In genomic region chr4:132329835-132330354, GRCm38 (mm10) we compare ENCODE assay signal across 7 mouse cellular contexts. TPM values are rescaled to one million over a fixed set of nuclear protein-coding genes. Genes with fewer than 3 reads are reported as not detected.
DNase-seq lines count a peak whose midpoint lies in the region; ATAC-seq and TF ChIP-seq lines count a peak whose summit lies in the region.

No protein-coding gene starts in this region.

- no peak for ATAC-seq in forebrain, embryonic 13.5 days
- peak; percentile 17; the same call in 1 of the 2 replicates for ATAC-seq in liver, embryonic 14.5 days (ENCODE audit: insufficient read depth)

- H3K4me3 ChIP-seq in testis, adult 2 months (ENCODE audit: control insufficient read depth, low read depth, low read length) = peak overlapping the region; percentile 92
- H3K4me3 ChIP-seq in forebrain, embryonic 13.5 days = peak overlapping the region; percentile 83
- peak overlapping the region; percentile 58 to 70 for H3K4me3 ChIP-seq in liver, embryonic 14.5 days (ENCODE audit: insufficient read depth in 1 of 2, low read depth in 2 of 2, low read length in 2 of 2)

- peaks cover 3% of the 10 kb centered on the region for H3K4me1 ChIP-seq in testis, adult 2 months (ENCODE audit: control insufficient read depth, insufficient read depth, low read length)
- H3K4me1 ChIP-seq in forebrain, embryonic 13.5 days = peaks cover 17% of the 10 kb centered on the region
- H3K4me1 ChIP-seq in liver, embryonic 14.5 days (replicated peaks; ENCODE audit: control insufficient read depth in 2 of 2, insufficient read depth in 2 of 2, low read length in 1 of 2) = peaks cover 9 to 12% of the 10 kb centered on the region in 2 experiments

- no peak for DNase-seq in testis, postnatal 14 days (ENCODE audit: low spot score)
- no peak for DNase-seq in liver, embryonic 14.5 days (ENCODE audit: low read depth in 3 of 3, low spot score in 3 of 3)
- no peak for DNase-seq in adrenal gland, postnatal 36 days
- no peak for DNase-seq in gastrocnemius, adult 8-10 months (ENCODE audit: low spot score in 2 of 2)
- DNase-seq in natural killer cell, adult 2 months (ENCODE audit: low spot score in 2 of 2) = no peak

- no peak for TF ChIP-seq CTCF in testis, adult 2 months (IDR thresholded peaks at IDR 0.05; ENCODE audit: control insufficient read depth, insufficient read depth, insufficient replicate concordance, low read depth, low read length)
- TF ChIP-seq CTCF in liver, embryonic 14.5 days (IDR thresholded peaks at IDR 0.05; ENCODE audit: low read depth) = no peak

- H3K9me3 ChIP-seq in forebrain, embryonic 13.5 days (replicated peaks) = no peaks in the 10 kb centered on the region
- H3K9me3 ChIP-seq in liver, embryonic 14.5 days (ENCODE audit: control insufficient read depth, low read length) = no peaks in the 10 kb centered on the region

- peak overlapping the region; percentile 88 for H3K9ac ChIP-seq in forebrain, embryonic 13.5 days
- H3K9ac ChIP-seq in liver, embryonic 14.5 days (replicated peaks) = peak overlapping the region; percentile 68

- no peak for TF ChIP-seq EP300 in liver, embryonic 14.5 days (IDR thresholded peaks at IDR 0.05; ENCODE audit: low read depth)

- H3K36me3 ChIP-seq in testis, adult 2 months (ENCODE audit: control insufficient read depth, insufficient read depth, low read length) = peaks cover 2% of the 10 kb centered on the region; the same call in 1 of the 2 replicates
- H3K36me3 ChIP-seq in forebrain, embryonic 13.5 days (ENCODE audit: poor library complexity, severe bottlenecking) = peaks cover 42% of the 10 kb centered on the region
- H3K36me3 ChIP-seq in liver, embryonic 14.5 days (replicated peaks; ENCODE audit: control insufficient read depth, insufficient read depth, low read depth) = peaks cover 32% of the 10 kb centered on the region

- no peaks in the 10 kb centered on the region for H3K27me3 ChIP-seq in testis, adult 2 months (ENCODE audit: control insufficient read depth, insufficient read depth, low read length)
- no peaks in the 10 kb centered on the region for H3K27me3 ChIP-seq in forebrain, embryonic 13.5 days
- no peaks in the 10 kb centered on the region for H3K27me3 ChIP-seq in liver, embryonic 14.5 days (ENCODE audit: control insufficient read depth, insufficient read depth, low read length)

- H3K27ac ChIP-seq in testis, adult 2 months (ENCODE audit: control insufficient read depth, insufficient read depth, low read depth, low read length) = peak overlapping the region; percentile 80
- H3K27ac ChIP-seq in forebrain, embryonic 13.5 days = no peak overlapping the region
- H3K27ac ChIP-seq in liver, embryonic 14.5 days = peak overlapping the region; percentile 12; the same call in 1 of the 2 replicates

- no peak for TF ChIP-seq POLR2A in testis, adult 2 months (IDR thresholded peaks at IDR 0.05; ENCODE audit: control insufficient read depth, low read depth, low read length)

- H3K4me2 ChIP-seq in forebrain, embryonic 13.5 days = peak overlapping the region; percentile 86
- H3K4me2 ChIP-seq in liver, embryonic 14.5 days (ENCODE audit: low read depth) = peak overlapping the region; percentile 87

- 6% methylated on average over 10 of the region's 10 CpGs for WGBS in forebrain, embryonic 13.5 days
- WGBS in liver, embryonic 14.5 days (ENCODE audit: insufficient replicate concordance) = 18% methylated on average over 10 of the region's 10 CpGs

RNA-seq across cellular contexts. Expression of gene Trnau1ap, which starts 0.6 kb away (rescaled TPM):
- 5.1 and 6.0 TPM in 2 replicates for polyA plus RNA-seq in testis, adult 2 months (2012; rRNA removed)
- 87.8 and 96.4 TPM in 2 replicates for polyA plus RNA-seq in forebrain, embryonic 13.5 days (2015; fragmentation: Nextera tagmentation; extraction: Ambion mirVana)
- 7.0 and 8.8 TPM in 2 replicates for polyA plus RNA-seq in liver, embryonic 14.5 days (2012; rRNA removed)
- polyA plus RNA-seq in liver, embryonic 14.5 days (2014; fragmentation: Nextera tagmentation; extraction: Ambion mirVana) = 36.6 and 36.7 TPM in 2 replicates
- total RNA-seq in adrenal gland, postnatal 36 days (2021) = 10 to 100 TPM; 29.2 to 37.5 TPM
- 10 to 100 TPM in 3 of 4 experiments, 1 to 10 TPM in 1; 9.4 to 13.4 (median 11.1) TPM for total RNA-seq in gastrocnemius, adult 8-10 months (2022)

RNA-seq across cellular contexts. Expression of gene Rcc1, which starts 23.5 kb away (rescaled TPM):
- polyA plus RNA-seq in testis, adult 2 months (2012; rRNA removed) = 179 and 185 TPM in 2 replicates
- polyA plus RNA-seq in forebrain, embryonic 13.5 days (2015; fragmentation: Nextera tagmentation; extraction: Ambion mirVana) = 82.2 and 89.5 TPM in 2 replicates
- polyA plus RNA-seq in liver, embryonic 14.5 days (2012; rRNA removed) = 21.5 and 22.2 TPM in 2 replicates
- 27.2 and 32.0 TPM in 2 replicates for polyA plus RNA-seq in liver, embryonic 14.5 days (2014; fragmentation: Nextera tagmentation; extraction: Ambion mirVana)
- 10 to 100 TPM; 14.7 to 16.8 TPM for total RNA-seq in adrenal gland, postnatal 36 days (2021)
- total RNA-seq in gastrocnemius, adult 8-10 months (2022) = 1 to 10 TPM; 4.8 to 8.4 (median 8.1) TPM

RNA-seq across cellular contexts. Expression of gene Rab42, which starts 26.7 kb away (rescaled TPM):
- 24.9 and 31.4 TPM in 2 replicates for polyA plus RNA-seq in testis, adult 2 months (2012; rRNA removed)
- polyA plus RNA-seq in forebrain, embryonic 13.5 days (2015; fragmentation: Nextera tagmentation; extraction: Ambion mirVana) = 0.23 and 0.64 TPM in 2 replicates
- 0.33 and 0.47 TPM in 2 replicates for polyA plus RNA-seq in liver, embryonic 14.5 days (2012; rRNA removed)
- 0.25 and 0.27 TPM in 2 replicates for polyA plus RNA-seq in liver, embryonic 14.5 days (2014; fragmentation: Nextera tagmentation; extraction: Ambion mirVana)
- total RNA-seq in adrenal gland, postnatal 36 days (2021) = 1 to 10 TPM in 1 of 2 experiments, under 1 TPM in 1; 0.56 to 1.7 TPM
- 1 to 10 TPM in 1 of 4 experiments, under 1 TPM in 1, not detected in 2; 0.58 to 1.5 TPM for total RNA-seq in gastrocnemius, adult 8-10 months (2022)

RNA-seq across cellular contexts. Expression of gene Taf12, which starts 55.7 kb away (rescaled TPM):
- 37.0 and 38.5 TPM in 2 replicates for polyA plus RNA-seq in testis, adult 2 months (2012; rRNA removed)
- 51.5 and 56.1 TPM in 2 replicates for polyA plus RNA-seq in forebrain, embryonic 13.5 days (2015; fragmentation: Nextera tagmentation; extraction: Ambion mirVana)
- 10.4 and 24.5 TPM in 2 replicates for polyA plus RNA-seq in liver, embryonic 14.5 days (2012; rRNA removed)
- polyA plus RNA-seq in liver, embryonic 14.5 days (2014; fragmentation: Nextera tagmentation; extraction: Ambion mirVana) = 48.7 and 49.5 TPM in 2 replicates
- total RNA-seq in adrenal gland, postnatal 36 days (2021) = 10 to 100 TPM; 26.3 to 37.4 TPM
- total RNA-seq in gastrocnemius, adult 8-10 months (2022) = 10 to 100 TPM; 35.4 to 47.2 (median 38.4) TPM

Comparison
In these comparisons a context has a peak if more than half of its experiments do, and no peak if none do; other contexts are left out.
1. RNA of gene Rab42, which starts 26.7 kb away (polyA plus RNA-seq): 24.9 to 31.4 TPM in testis, adult 2 months; 0.25 to 0.47 TPM in liver, embryonic 14.5 days and 0.23 to 0.64 TPM in forebrain, embryonic 13.5 days; every median in the first group is over 10 times any median in the second.
2. Peak in every context shown above with its lines, with median percentiles within 50 percentile points of each other: H3K4me3 ChIP-seq.